Mouse (Mus musculus) spleen, adult 2 months (tissue): ENCODE measurements around the gene Pid1.

Experiments
- CTCF ChIP-seq: fragments of 200-500 bp; IDR thresholded peaks from 2 replicates; pipeline ENCODE4 v1.5.1; 2011; ENCODE audit warnings: mild to moderate bottlenecking, inconsistent platforms; ENCODE audit not compliant: insufficient read depth, insufficient read length, insufficient replicate concordance; ENCODE audit errors: extremely low read depth
- POLR2A ChIP-seq: fragments of 200-500 bp; IDR thresholded peaks from 2 replicates; pipeline ENCODE4 v1.6.1; 2011; ENCODE audit warnings: low read depth, low read length, inconsistent platforms

GRCm38 (mm10) chr1:84409514-84409913, 45.5 kb upstream of the Pid1 start:
- no peak for TF ChIP-seq CTCF
- TF ChIP-seq POLR2A, result no peak
